Mouse (Mus musculus): ENCODE data around the gene Ppp3cb. TPM values are rescaled to one million over a fixed set of nuclear protein-coding genes. Genes with fewer than 3 reads are reported as not detected.
A peak's percentile ranks its signal among the peaks of the same experiment; 100 is the strongest.

Ppp3cb gene
- total and polyA plus RNA-seq, 3 experiments = 16.0 to 69.2 (median 60.9) TPM

GRCm38 (mm10) chr14:20544467-20545411 lies 1.6 kb downstream of the Ppp3cb start:
- H3K4me3 ChIP-seq = peak overlapping the region; percentile 85
- WGBS = 54% methylated on average over 7 of the region's 7 CpGs
- H3K9ac ChIP-seq (ENCODE audit: low read depth, low read length) = 0 out of 2 replicates have a peak overlapping the region, but pooled peaks have one; percentile 34
- H3K36me3 ChIP-seq (ENCODE audit: control insufficient read depth, insufficient read depth, low read length) = peaks cover 10% of the 10 kb centered on the region
- no peak for TF ChIP-seq POLR2A (IDR thresholded peaks at IDR 0.05; ENCODE audit: insufficient read depth, low read depth, low read length)
- TF ChIP-seq CTCF (IDR thresholded peaks at IDR 0.05) = no peak
- TF ChIP-seq EP300 (IDR thresholded peaks at IDR 0.05; ENCODE audit: insufficient read depth, low read depth, low read length) = no peak
- no peaks in the 10 kb centered on the region for H3K27me3 ChIP-seq (ENCODE audit: control insufficient read depth, insufficient read depth, low read length)
- H3K79me2 ChIP-seq (replicated peaks; ENCODE audit: control insufficient read depth, insufficient read depth, low read length) = peaks cover 2% of the 10 kb centered on the region; the same call in 1 of the 2 replicates
- no peak for DNase-seq
- H3K4me1 ChIP-seq (ENCODE audit: control insufficient read depth, insufficient read depth, low read length) = peaks cover 3% of the 10 kb centered on the region
- intact Hi-C loops (cut with DNase I) = loop anchor here (5.0 kb wide), 1 partner anchor 62 kb away; the partner anchor contains the start of gene Anxa7
- H3K27ac ChIP-seq = no peak overlapping the region

GRCm38 (mm10) chr14:20529643-20530042 lies 16.7 kb downstream of the Ppp3cb start:
- 74% methylated on average over 4 of the region's 4 CpGs for WGBS
- no peak for TF ChIP-seq CTCF (IDR thresholded peaks at IDR 0.05)
- intact Hi-C loops (cut with DNase I) = no loop called here

DNA sequence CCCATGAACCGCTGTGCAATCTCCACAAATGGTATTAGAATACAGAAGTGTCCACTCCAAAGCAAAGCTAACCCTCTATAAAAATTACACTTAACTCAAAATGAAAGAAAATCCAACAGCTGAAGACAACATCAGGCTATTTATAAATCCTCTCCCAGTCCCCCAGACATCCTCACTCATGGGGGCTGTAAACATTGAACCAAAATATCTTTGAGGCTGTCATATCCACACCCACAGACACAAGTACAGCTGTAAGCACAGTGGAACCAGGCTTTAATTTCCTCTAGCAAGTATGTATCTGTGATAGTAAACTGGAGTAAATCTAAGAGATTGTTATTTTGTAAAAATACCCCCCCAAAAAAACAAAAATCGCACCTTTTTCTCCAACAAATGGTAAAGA lies 26.2 kb downstream of the Ppp3cb start:
- Histone ChIP-seq H3K4me1 (ENCODE audit: control insufficient read depth, insufficient read depth, low read length) (no peaks in the 10 kb centered on the region), H3K27me3 (ENCODE audit: control insufficient read depth, insufficient read depth, low read length) (no peaks in the 10 kb centered on the region), H3K36me3 (ENCODE audit: control insufficient read depth, insufficient read depth, low read length) (peaks cover 6% of the 10 kb centered on the region), H3K27ac (no peak overlapping the region), H3K79me2 (replicated peaks; ENCODE audit: control insufficient read depth, insufficient read depth, low read length) (no peaks in the 10 kb centered on the region), H3K4me3 (no peak overlapping the region), H3K9ac (ENCODE audit: low read depth, low read length) (no peak overlapping the region)
- 91% methylated on average over 2 of the region's 2 CpGs for WGBS
- TF ChIP-seq CTCF (IDR thresholded peaks at IDR 0.05) = no peak
- TF ChIP-seq EP300 (IDR thresholded peaks at IDR 0.05; ENCODE audit: insufficient read depth, low read depth, low read length) = no peak
- no peak for TF ChIP-seq POLR2A (IDR thresholded peaks at IDR 0.05; ENCODE audit: insufficient read depth, low read depth, low read length)
- no peak for DNase-seq
- intact Hi-C loops (cut with DNase I) = no loop called here

More at GRCm38 (mm10) chr14:20529643-20530042, 16.7 kb downstream of the Ppp3cb start:
- Histone ChIP-seq H3K4me1 (ENCODE audit: control insufficient read depth, insufficient read depth, low read length) (no peaks in the 10 kb centered on the region), H3K27ac (no peak overlapping the region), H3K9ac (ENCODE audit: low read depth, low read length) (no peak overlapping the region), H3K36me3 (ENCODE audit: control insufficient read depth, insufficient read depth, low read length) (no peaks in the 10 kb centered on the region; the same call in 1 of the 2 replicates), H3K79me2 (replicated peaks; ENCODE audit: control insufficient read depth, insufficient read depth, low read length) (no peaks in the 10 kb centered on the region), H3K4me3 (no peak overlapping the region), H3K27me3 (ENCODE audit: control insufficient read depth, insufficient read depth, low read length) (no peaks in the 10 kb centered on the region)
- no peak for DNase-seq

DNA sequence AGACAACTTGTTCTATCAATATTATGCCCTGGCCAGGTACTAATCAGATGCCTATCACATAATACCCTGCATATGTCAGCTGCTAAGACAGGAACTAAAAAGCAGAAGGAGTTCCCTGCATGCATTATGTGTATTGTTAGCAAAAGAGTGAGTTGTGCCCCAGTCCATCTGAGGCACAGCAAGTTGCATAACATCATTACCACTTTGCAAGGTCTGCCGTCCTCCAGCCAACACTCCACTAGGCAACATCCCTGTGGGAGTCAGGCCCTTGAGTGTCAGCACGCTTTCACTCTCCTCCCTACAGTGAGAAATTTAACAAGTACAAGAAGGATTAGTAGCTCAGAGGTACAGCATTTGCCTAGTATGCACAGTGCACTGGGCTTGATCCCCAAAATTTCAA lies 37.9 kb downstream of the Ppp3cb start:
- WGBS = 74% methylated on average over 2 of the region's 2 CpGs

GRCm38 (mm10) chr14:20502966-20503365 lies 43.4 kb downstream of the Ppp3cb start:
- DNase-seq = no peak
- intact Hi-C loops (cut with DNase I) = loop anchor here (2.0 kb wide), 1 partner anchor 24 kb away; no protein-coding TSS in a partner anchor
- H3K27me3 ChIP-seq (ENCODE audit: control insufficient read depth, insufficient read depth, low read length) = no peaks in the 10 kb centered on the region
- H3K4me3 ChIP-seq = no peak overlapping the region
- peak overlapping the region; percentile 26; the same call in 1 of the 2 replicates for H3K27ac ChIP-seq
- 71% methylated on average over 10 of the region's 10 CpGs for WGBS
- peaks cover 5% of the 10 kb centered on the region for H3K36me3 ChIP-seq (ENCODE audit: control insufficient read depth, insufficient read depth, low read length)
- TF ChIP-seq CTCF (IDR thresholded peaks at IDR 0.05) (no peak), POLR2A (IDR thresholded peaks at IDR 0.05; ENCODE audit: insufficient read depth, low read depth, low read length) (no peak), EP300 (IDR thresholded peaks at IDR 0.05; ENCODE audit: insufficient read depth, low read depth, low read length) (no peak)
- peaks cover 2% of the 10 kb centered on the region for H3K4me1 ChIP-seq (ENCODE audit: control insufficient read depth, insufficient read depth, low read length)
- H3K79me2 ChIP-seq (replicated peaks; ENCODE audit: control insufficient read depth, insufficient read depth, low read length) = no peaks in the 10 kb centered on the region; the same call in 1 of the 2 replicates
- no peak overlapping the region for H3K9ac ChIP-seq (ENCODE audit: low read depth, low read length)

More for the DNA sequence above, 37.9 kb downstream of the Ppp3cb start:
- Histone ChIP-seq H3K36me3 (ENCODE audit: control insufficient read depth, insufficient read depth, low read length) (no peaks in the 10 kb centered on the region; the same call in none of the 2 replicates), H3K27me3 (ENCODE audit: control insufficient read depth, insufficient read depth, low read length) (no peaks in the 10 kb centered on the region), H3K4me3 (no peak overlapping the region), H3K9ac (ENCODE audit: low read depth, low read length) (no peak overlapping the region), H3K79me2 (replicated peaks; ENCODE audit: control insufficient read depth, insufficient read depth, low read length) (no peaks in the 10 kb centered on the region), H3K4me1 (ENCODE audit: control insufficient read depth, insufficient read depth, low read length) (no peaks in the 10 kb centered on the region; the same call in 1 of the 2 replicates), H3K27ac (no peak overlapping the region)
- DNase-seq = no peak
- TF ChIP-seq EP300 (IDR thresholded peaks at IDR 0.05; ENCODE audit: insufficient read depth, low read depth, low read length) (no peak), POLR2A (IDR thresholded peaks at IDR 0.05; ENCODE audit: insufficient read depth, low read depth, low read length) (no peak), CTCF (IDR thresholded peaks at IDR 0.05) (no peak)
- intact Hi-C loops (cut with DNase I) = no loop called here

- 85% methylated on average over 3 of the region's 3 CpGs for WGBS
- peaks cover 5% of the 10 kb centered on the region for H3K36me3 ChIP-seq (ENCODE audit: control insufficient read depth, insufficient read depth, low read length)
- intact Hi-C loops (cut with DNase I) = no loop called here
- DNase-seq = no peak
- no peak overlapping the region for H3K9ac ChIP-seq (ENCODE audit: low read depth, low read length)
- H3K79me2 ChIP-seq (replicated peaks; ENCODE audit: control insufficient read depth, insufficient read depth, low read length) = no peaks in the 10 kb centered on the region; the same call in 1 of the 2 replicates
- no peak overlapping the region for H3K27ac ChIP-seq
- TF ChIP-seq CTCF (IDR thresholded peaks at IDR 0.05) = no peak
- TF ChIP-seq EP300 (IDR thresholded peaks at IDR 0.05; ENCODE audit: insufficient read depth, low read depth, low read length) = no peak
- no peak for TF ChIP-seq POLR2A (IDR thresholded peaks at IDR 0.05; ENCODE audit: insufficient read depth, low read depth, low read length)
- H3K4me1 ChIP-seq (ENCODE audit: control insufficient read depth, insufficient read depth, low read length) = peaks cover 2% of the 10 kb centered on the region
- no peaks in the 10 kb centered on the region for H3K27me3 ChIP-seq (ENCODE audit: control insufficient read depth, insufficient read depth, low read length)
- H3K4me3 ChIP-seq = no peak overlapping the region
These were observed 46.4 kb downstream of the Ppp3cb start for GRCm38 (mm10) chr14:20499982-20500381.
